Mouse (Mus musculus): ENCODE measurements around the gene Slc22a8.

Slc22a8 gene

DNA sequence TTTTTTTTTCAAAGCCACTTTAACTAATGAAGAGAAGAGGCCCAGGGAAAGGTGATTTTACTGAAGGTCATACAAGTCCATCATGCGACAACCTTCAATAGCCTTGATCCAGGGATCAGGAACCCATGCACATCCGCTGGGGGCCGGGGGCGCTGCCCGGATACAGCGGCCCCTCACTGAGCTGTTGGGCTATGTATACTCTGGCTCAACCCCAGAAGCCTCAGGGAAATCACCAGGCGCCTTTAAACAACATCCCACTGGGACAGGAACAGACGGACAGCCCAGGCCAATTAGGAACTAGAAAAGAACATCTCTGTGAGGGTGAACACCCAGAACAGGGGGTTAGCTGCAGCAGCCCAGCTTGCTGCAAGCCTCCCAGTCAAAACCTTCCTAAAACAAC lies at the start of gene Slc22a8:
TSS of gene Slc22a8 (plus strand) at position 301 of the 400 bp plus-strand sequence.
- no peak for DNase-seq

DNA sequence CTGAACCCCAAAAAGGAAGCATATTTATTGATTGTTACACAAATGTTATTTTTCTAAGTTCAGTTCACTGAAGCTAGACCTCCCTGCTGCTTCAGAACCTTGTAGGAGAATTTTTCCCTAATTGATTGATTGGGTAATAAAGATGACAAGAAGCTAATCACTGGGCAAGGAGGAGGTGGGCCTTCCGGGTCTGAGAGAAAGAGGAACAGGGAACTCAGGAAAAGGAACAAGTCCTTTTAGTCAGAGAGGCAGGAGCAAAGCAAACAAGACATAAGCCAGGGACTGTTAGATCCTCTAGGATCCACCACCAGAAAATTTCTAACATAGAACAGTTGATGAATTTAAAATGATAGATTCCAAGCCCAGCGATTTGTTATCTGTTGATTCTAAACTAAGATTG lies 32.2 kb upstream of the Slc22a8 start:
- no peak for DNase-seq

DNA sequence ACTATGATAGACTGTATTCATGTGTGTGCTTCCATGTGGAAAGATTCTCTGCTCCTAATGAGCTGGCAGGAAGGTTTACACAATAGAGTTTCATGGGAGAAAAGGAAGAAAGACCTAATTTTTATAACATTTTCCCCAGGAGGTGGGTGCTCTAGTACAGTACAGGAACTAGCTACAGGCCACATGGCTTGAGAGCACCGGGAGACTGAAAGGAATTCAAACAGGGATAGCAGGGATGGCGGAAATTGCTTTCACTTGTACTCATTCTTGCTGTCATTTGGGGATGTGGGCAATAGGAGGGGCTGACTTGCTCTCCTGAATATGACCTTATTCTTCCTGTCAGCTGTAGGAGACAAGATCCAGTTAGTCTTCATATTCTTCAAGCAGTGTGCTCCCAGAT lies 27.0 kb upstream of the Slc22a8 start:
- no peak for DNase-seq

DNA sequence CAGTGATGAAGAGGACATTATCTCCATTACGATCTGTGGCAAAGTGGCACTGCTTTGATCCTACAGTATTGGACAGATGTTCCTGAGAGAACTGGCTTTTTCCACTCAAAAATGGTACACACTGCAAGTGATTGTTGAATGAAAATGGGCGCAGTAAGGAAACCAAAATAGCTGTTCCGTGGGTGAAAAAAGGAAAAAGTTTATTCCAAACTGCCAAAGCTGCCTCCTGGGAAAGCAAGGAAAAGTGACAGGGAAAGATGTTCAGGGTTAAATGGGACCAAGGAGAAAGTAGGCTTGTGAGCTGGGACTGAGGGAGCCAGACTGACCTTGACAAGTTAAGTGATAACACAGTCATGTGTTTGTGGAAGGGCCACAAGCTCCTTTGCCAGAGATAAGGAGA lies 26.6 kb upstream of the Slc22a8 start:
- no peak for DNase-seq

- no peak for DNase-seq
Observed at GRCm38 (mm10) chr19:8565262-8565661, 25.8 kb upstream of the Slc22a8 start.

GRCm38 (mm10) chr19:8565985-8566384 lies 25.1 kb upstream of the Slc22a8 start:
- DNase-seq, result peak; percentile 77

DNA sequence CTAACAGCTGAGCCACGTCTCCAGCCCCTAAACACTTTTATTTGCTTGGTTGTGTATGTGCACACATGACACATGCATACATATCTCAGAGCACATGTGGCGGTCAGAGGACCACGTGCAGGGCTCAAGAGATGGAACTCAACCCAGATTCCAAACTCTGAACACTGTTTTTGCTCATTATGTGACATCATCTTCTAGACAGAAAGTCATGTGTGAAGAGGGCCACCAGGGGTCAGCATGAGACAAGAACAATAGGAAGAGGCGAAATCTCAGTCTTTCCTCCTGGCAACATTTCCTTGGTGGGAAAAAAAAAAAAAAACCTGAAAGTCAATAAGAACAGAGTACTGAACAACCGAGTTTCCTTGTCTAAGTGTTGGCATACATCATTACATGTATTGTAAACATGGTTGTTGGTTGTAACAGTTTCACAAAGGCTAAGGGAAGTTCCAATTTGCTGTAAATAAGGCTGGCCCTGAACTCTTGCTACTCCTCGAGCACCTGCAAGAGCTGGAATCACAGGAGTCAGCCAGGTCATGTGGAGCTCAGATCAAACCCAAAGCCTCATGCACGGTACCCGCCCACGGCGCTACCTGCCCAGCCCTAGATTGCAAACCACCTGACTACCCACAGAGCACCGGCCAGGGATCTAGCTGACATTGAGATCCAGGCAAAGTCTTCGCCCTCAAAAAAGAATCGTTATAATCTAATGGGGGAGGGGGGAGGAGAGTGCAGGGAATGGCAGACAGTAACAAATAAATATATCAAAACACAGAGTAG lies 23.8 kb upstream of the Slc22a8 start:
- peak; percentile 72 for DNase-seq

DNA sequence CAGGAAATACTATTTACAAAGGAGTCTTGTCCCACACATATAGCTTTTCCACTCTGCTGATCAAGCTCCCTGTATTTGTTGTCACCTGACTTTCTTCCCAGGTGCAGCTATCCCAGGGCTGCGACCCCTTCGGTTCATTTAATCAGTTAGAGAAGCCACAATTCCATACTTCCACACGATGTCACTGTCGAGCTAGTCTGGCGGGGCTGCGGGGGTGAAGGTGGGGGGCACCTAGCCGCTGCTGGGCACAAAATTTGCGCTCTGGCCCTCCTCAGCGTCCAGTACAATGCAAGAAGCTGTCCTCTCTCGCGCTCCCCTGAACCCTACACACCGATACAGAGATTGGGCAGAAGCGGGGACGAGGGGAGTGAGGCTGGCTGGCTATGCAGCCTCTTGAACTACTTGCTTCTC lies 21.6 kb upstream of the Slc22a8 start:
- no peak for DNase-seq

DNA sequence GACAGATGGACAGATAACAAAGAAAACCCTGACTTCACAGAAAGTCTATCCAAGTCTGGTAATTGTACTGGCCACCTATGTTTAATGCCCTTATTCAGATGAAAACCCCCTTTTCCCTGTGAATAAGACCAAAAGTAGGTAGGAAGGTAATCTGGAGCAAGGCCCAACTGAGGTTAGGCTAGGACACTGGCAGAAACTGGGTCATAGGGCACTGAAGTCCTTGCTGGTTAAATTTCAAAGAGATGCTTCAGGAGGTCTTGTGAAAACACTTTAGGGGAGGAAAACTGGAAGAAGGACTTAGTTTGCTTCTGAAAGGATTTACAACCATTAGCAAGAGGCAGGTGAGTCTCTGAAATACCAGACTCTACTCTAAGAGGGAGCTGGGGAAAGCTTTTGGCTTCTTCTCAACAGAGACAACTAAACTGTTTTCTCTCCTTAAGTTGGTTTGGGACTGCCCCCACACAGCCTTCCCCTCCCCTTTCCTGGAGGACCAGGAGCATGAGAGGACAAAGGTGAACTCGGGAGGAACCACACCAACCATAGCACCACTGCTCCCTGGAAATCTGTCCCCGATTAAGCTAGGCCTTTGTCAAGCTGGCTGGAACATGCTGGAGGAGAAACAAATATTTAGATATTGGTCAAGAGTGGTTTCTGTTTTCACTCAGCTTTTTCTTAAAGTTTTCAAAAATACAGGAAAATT lies 20.6 kb upstream of the Slc22a8 start:
- DNase-seq, result no peak

DNA sequence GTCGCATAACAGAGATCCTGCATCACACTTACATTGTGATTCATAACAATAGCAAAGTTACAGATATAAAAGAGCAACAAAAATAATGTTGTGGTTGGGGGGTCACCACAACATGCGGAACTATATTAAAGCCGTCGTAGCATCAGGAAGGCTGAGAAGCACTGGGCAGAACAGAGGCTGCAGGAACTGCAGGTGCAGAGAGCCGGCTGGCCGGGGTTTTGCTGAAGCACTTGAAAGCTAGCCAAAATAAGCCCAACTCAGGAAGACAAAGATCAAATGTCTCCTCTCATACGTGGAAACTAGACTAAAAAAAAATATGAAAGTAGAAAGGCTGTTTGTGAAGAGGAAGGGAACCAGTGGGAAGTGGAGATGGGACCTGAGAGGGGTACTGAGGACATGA lies 19.3 kb upstream of the Slc22a8 start:
- no peak for DNase-seq

DNA sequence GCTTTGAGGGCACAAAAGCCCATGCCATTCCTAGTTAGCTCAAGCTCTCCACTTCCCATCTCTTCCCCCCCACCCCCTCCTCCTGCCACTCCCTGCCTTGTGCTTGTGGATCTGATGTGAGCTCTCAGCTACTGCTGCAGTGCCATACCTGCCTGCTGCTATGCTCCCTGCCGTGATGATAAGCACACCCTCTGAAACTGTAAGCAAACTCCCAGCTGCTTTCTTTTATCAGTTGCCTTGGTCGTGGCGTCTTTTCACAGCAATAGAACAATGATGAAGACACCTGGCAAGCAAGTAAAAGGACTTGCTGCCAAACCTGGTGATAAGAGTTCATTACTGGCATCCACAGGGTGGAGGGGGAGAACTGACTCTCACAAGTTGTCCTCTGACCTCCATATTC lies 18.6 kb upstream of the Slc22a8 start:
- no peak for DNase-seq

DNA sequence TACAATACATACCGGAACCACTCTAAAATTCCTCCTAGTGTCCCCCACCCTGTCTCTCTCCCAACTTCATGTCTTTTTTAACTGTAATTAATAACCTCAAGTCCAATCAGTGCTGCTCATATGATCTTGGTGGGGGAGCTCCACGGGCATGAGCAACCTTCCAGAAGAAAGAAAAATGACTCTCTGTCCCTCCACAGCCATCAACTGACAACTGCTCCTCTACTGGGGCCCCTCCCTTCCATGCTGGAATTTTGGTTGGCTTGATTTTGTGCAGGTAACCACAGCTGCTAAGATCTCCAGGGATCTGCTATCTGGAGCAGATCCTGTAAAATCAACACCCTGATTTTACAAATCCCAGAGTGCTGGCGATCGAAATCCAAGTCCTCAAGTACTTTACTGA lies 13.6 kb upstream of the Slc22a8 start:
- no peak for DNase-seq

GRCm38 (mm10) chr19:8578293-8578969 lies 12.6 kb upstream of the Slc22a8 start:
- peak; percentile 90 for DNase-seq

DNA sequence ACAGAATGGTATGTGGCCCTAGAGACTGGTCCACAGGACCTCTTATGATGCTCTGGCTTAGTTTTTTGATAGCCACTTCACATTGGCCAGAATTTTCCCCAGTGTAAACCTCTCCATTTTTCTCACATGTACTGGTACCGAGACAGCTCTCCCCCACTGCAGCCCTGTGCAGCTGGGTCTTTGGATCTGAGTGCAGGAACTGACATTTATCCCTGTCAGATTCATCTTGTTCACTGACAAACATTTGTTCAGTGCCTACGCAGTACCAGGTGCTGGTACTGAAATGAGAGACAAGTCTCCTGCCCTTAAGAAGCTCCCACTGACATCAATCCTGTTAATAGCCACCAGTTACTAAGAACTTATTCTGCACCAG lies 12.1 kb upstream of the Slc22a8 start:
- peak; percentile 89 for DNase-seq

DNA sequence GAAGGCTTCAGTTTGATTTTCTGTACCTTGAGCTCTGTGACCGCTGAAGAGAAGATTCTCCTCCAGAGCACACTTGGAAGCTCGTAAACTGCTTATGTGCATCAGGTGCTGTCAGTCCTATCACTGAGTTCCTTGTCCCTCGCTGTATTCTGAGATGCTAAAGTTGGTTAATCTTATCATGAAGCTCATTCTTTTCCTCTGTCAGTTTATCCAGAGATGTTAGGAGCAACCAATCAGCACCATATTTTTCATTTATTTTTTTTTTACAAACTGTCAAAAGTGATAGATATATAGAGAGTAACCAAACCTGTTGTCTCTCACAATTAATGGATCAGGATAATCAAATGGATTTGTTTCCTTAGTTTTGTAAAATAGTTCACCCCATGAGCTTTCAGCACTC lies 5.8 kb upstream of the Slc22a8 start:
- no peak for DNase-seq

DNA sequence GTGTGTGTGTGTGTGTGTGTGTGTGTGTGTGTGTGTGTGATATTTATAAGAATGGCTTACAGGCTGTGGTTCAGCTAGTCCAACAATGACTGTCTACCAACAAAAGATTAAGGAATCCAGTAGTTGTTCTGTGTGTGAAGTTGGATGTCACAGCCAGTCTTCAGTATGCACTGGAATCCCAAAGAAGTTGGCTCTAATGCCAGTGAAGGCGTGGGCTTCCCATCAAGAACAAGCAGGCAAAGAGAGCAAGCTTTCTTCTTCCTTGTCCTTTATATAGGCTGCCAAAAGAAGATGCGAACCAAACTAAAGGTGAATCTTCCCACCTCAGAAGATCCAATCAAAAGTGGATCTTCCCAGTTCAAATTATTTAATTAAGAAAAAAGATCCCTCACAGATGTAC lies 5.2 kb upstream of the Slc22a8 start:
- no peak for DNase-seq

DNA sequence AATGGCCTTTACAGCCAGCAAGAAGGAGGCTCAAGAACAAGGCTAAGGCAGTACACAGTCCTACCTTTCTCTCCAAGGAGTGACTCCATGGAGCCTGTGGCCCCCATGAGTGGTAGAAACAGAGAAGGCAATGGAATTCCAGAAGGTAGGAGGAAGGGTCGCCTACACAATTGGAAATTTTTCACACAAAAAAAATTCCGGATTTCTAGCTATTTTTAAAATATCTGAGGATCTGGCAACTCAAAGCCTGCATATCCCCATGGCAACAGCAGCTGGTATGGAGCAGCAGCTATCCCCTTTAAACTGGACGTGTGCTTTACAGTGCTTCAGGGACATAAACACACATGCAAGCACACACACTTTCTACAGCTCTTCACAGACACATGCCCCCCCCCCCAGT lies 4.7 kb upstream of the Slc22a8 start:
- peak; percentile 71 for DNase-seq

DNA sequence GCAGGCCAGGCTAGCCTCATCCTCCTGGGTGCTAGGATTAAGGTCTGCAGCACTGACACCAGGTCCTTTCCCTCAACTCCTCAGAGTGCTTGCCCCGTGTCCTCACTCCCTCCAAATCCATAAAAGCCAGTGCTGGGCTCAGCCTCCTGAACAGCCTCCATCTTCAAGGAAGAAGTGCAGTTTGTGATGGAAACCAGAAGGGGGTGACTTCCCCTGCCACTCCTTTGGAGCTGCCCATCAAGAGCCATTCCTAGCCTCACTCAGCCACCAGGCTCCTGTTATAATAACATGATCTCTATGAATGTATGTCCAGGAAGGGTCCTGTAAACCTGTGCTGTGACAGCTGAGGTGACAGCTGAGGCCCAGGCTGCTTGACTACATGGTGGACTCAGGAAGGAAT lies 3.7 kb upstream of the Slc22a8 start:
- DNase-seq, result no peak

GRCm38 (mm10) chr19:8592155-8592554 lies 1.1 kb downstream of the Slc22a8 start:
- DNase-seq, result no peak

- DNase-seq, result no peak
Observed at GRCm38 (mm10) chr19:8592873-8593408, 1.9 kb downstream of the Slc22a8 start.

DNA sequence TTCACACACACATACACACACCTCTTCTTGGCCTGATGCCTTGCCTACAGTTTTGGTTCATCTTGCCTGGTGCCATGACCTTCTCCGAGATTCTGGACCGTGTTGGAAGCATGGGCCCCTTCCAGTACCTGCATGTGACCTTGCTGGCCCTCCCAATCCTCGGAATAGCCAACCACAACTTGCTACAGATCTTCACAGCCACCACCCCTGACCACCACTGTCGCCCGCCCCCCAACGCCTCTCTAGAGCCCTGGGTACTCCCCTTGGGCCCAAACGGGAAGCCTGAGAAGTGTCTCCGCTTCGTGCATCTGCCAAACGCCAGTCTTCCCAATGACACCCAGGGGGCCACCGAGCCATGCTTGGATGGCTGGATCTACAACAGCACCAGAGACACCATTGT lies 2.8 kb downstream of the Slc22a8 start:
- DNase-seq, result no peak

- DNase-seq, result no peak
Observed at GRCm38 (mm10) chr19:8594518-8594917, 3.5 kb downstream of the Slc22a8 start.

GRCm38 (mm10) chr19:8597269-8597668 lies 6.2 kb downstream of the Slc22a8 start:
- DNase-seq, result no peak

DNA sequence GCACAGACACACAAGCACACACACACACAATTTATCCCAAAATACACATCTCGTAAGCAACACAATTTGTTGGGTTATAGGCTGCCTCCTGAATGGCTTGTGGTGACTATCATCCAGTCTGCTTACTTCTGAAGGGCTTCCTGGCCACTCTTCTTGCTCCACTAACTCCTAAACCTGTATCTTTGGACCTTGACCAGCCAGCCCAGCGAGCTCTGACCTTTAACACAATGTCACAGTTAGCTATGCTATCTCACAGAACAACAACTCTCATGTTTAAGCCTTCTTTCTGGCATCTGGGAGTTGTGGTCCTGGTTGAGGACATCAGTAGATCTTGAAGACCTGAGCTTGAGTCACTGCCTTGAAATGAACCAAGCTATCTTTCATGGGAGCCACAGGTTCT lies 8.2 kb downstream of the Slc22a8 start:
- DNase-seq, result no peak
